Mouse (Mus musculus) CH12.LX (cell line): ENCODE data around the gene Plekhm3.

Source experiments
- CHD1 ChIP-seq: IDR thresholded peaks from 2 replicates; pipeline ENCODE4 v1.6.1; 2012; ENCODE audit warnings: low read depth, low read length, improper control_type of control experiment, inconsistent platforms
- CTCF ChIP-seq, 2 experiments: IDR thresholded peaks in 1 of 2; conservative IDR thresholded peaks in 1 of 2; 2 replicates each; pipeline ENCODE4 v1.5.1; 2011 to 2012; ENCODE audit warnings: low read depth in 2 of 2, low read length in 2 of 2, improper control_type of control experiment in 1 of 2, inconsistent platforms in 1 of 2, mild to moderate bottlenecking in 1 of 2, moderate library complexity in 1 of 2
- HCFC1 ChIP-seq: IDR thresholded peaks from 2 replicates; pipeline ENCODE4 v1.6.1; 2012; ENCODE audit warnings: low read depth, mild to moderate bottlenecking, inconsistent platforms, low read length, improper control_type of control experiment
- JUN ChIP-seq: IDR thresholded peaks from 2 replicates; pipeline ENCODE4 v1.6.1; 2011; ENCODE audit warnings: low read depth, mild to moderate bottlenecking, low read length, improper control_type of control experiment, moderate library complexity; ENCODE audit not compliant: insufficient read depth
- PAX5 ChIP-seq: IDR thresholded peaks from 2 replicates; pipeline ENCODE4 v1.6.1; 2012; ENCODE audit warnings: low read length, inconsistent platforms, mixed read lengths
- RAD21 ChIP-seq: IDR thresholded peaks from 2 replicates; pipeline ENCODE4 v1.6.1; 2011; ENCODE audit warnings: low read depth, mild to moderate bottlenecking, low read length, improper control_type of control experiment, moderate library complexity
- SIN3A ChIP-seq: IDR thresholded peaks from 2 replicates; pipeline ENCODE4 v1.6.1; 2012; ENCODE audit warnings: low read length, improper control_type of control experiment, inconsistent platforms

- TF ChIP-seq CTCF (conservative IDR thresholded peaks at IDR 0.05 in 1 of 2, IDR thresholded peaks at IDR 0.05 in 1 of 2; ENCODE audit: low read depth in 2 of 2, low read length in 2 of 2) = no peak
- TF ChIP-seq HCFC1 = no peak
- TF ChIP-seq JUN = no peak
- TF ChIP-seq PAX5 = no peak
- no peak for TF ChIP-seq CHD1
- TF ChIP-seq SIN3A = no peak
- TF ChIP-seq RAD21 = no peak
These were observed 203.5 kb downstream of the Plekhm3 start for GRCm38 (mm10) chr1:64753109-64753508.
